Mouse (Mus musculus) stomach, postnatal 0 days (tissue): ENCODE measurements around the gene Mkln1. TPM values are rescaled to one million over a fixed set of nuclear protein-coding genes. Genes with fewer than 3 reads are reported as not detected.
A peak's percentile ranks its signal among the peaks of the same experiment; 100 is the strongest.

Experiments used
- ATAC-seq: fragments of 200-750 bp; cut with Nextera tagmentation; 2 replicates; pipeline ENCODE4 v1.8.0; 2017; ENCODE audit not compliant: low FRiP score, low TSS enrichment
- DNase-seq: peaks from one replicate; pipeline ENCODE4 v3.0.0-alpha.2; 2016; ENCODE audit warnings: low spot score
- H3K27ac ChIP-seq: fragments of 300-500 bp; sonication (generic); replicated peaks from 2 replicates; pipeline ENCODE4 v1.5.1; 2014; ENCODE audit warnings: mild to moderate bottlenecking, control low read depth
- H3K27me3 ChIP-seq: fragments of 300-500 bp; sonication (generic); 2 replicates; pipeline ENCODE4 v1.6.1; 2014; ENCODE audit warnings: low read length; ENCODE audit not compliant: control insufficient read depth, insufficient read depth
- H3K36me3 ChIP-seq: fragments of 300-500 bp; sonication (generic); 2 replicates; pipeline ENCODE4 v1.6.1; 2014; ENCODE audit warnings: low read length, mixed read lengths; ENCODE audit not compliant: control insufficient read depth, insufficient read depth
- H3K4me1 ChIP-seq: fragments of 300-500 bp; sonication (generic); replicated peaks from 2 replicates; pipeline ENCODE4 v1.6.1; 2014; ENCODE audit warnings: antibody characterized with exemption; ENCODE audit not compliant: control insufficient read depth, insufficient read depth
- H3K4me2 ChIP-seq: fragments of 300-500 bp; sonication (generic); replicated peaks from 2 replicates; pipeline ENCODE4 v1.6.1; 2014; ENCODE audit warnings: low read depth, mild to moderate bottlenecking, control low read depth, moderate library complexity
- H3K4me3 ChIP-seq: fragments of 300-500 bp; sonication (generic); 2 replicates; pipeline ENCODE4 v1.5.1; 2014; ENCODE audit warnings: low read depth, low read length, control low read depth
- H3K9ac ChIP-seq: fragments of 300-500 bp; sonication (generic); 2 replicates; pipeline ENCODE4 v1.6.1; 2014; ENCODE audit warnings: mild to moderate bottlenecking, low read length, control low read depth, mixed read lengths
- H3K9me3 ChIP-seq: fragments of 300-500 bp; sonication (generic); 2 replicates; pipeline ENCODE4 v1.6.1; 2016; ENCODE audit warnings: low read length; ENCODE audit not compliant: control insufficient read depth
- CTCF ChIP-seq: IDR thresholded peaks from 2 replicates; pipeline ENCODE4 v1.5.1; 2016; ENCODE audit warnings: antibody characterized with exemption, low read depth, mild to moderate bottlenecking, moderate library complexity
- EP300 ChIP-seq: optimal IDR thresholded peaks from 2 replicates; pipeline ENCODE3; 2016; ENCODE audit warnings: antibody characterized with exemption
- WGBS: fragments of 180-500 bp; shearing (Covaris S2); extraction: QIAGEN DNeasy Blood & Tissue Kit; methylation state at CpG from one replicate; pipeline ENCODE4 v1.1.7; 2014; 5-methylcytosine and 5-hydroxymethylcytosine counted together
- polyA plus RNA-seq: library from polyadenylated mRNA; unstranded; fragments of >200 nt; fragmentation: Nextera tagmentation; extraction: Ambion mirVana; gene quantifications from 2 replicates; pipeline ENCODE4 v1.2.1, GENCODE M21; 2015

The Mkln1 gene
- polyA plus RNA-seq, 1 experiment from 2014 or later, result 108 TPM

- H3K27ac ChIP-seq, result no peak overlapping the region
- 88% methylated on average over 10 of the region's 10 CpGs for WGBS
- no peaks in the 10 kb centered on the region for H3K9me3 ChIP-seq
These were observed 101.3 kb downstream of the Mkln1 start for GRCm38 (mm10) chr6:31499836-31500235.

DNA sequence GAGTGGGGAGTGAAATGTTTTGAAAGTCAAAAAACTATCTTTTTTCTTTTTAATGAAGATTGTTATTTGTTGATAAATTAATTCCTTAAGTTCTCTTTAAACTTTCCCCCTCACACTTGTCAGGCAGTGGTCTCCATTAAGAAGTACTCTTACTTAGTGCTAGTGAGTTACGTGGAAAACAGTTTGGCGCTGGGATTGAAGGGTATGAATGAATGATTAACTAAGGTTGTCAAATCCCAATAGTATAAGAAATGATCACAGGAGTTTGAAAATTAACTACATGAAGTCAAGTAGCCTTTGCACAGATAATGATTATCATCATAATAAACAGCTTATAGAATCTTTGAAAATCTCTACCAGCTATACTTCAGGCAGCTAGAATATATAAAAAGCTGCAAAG, 101.7 kb downstream of the Mkln1 start:
- H3K4me1 ChIP-seq, result no peaks in the 10 kb centered on the region
- no peak overlapping the region for H3K9ac ChIP-seq
- H3K9me3 ChIP-seq, result no peaks in the 10 kb centered on the region
- ATAC-seq (no peak), DNase-seq (no peak)
- 83% methylated on average over 2 of the region's 2 CpGs for WGBS
- TF ChIP-seq EP300 (no peak), CTCF (no peak)
- no peak overlapping the region for H3K4me2 ChIP-seq
- no peaks in the 10 kb centered on the region for H3K27me3 ChIP-seq
- H3K27ac ChIP-seq, result no peak overlapping the region
- no peak overlapping the region for H3K4me3 ChIP-seq
- peaks cover 4% of the 10 kb centered on the region; the same call in 1 of the 2 replicates for H3K36me3 ChIP-seq

More at GRCm38 (mm10) chr6:31499836-31500235, 101.3 kb downstream of the Mkln1 start:
- ATAC-seq (no peak), DNase-seq (no peak)
- Histone ChIP-seq H3K27me3 (no peaks in the 10 kb centered on the region), H3K36me3 (peaks cover 4% of the 10 kb centered on the region; the same call in 1 of the 2 replicates), H3K4me2 (no peak overlapping the region), H3K4me3 (no peak overlapping the region), H3K9ac (no peak overlapping the region), H3K4me1 (no peaks in the 10 kb centered on the region)
- TF ChIP-seq CTCF, result no peak
- TF ChIP-seq EP300, result no peak

DNA sequence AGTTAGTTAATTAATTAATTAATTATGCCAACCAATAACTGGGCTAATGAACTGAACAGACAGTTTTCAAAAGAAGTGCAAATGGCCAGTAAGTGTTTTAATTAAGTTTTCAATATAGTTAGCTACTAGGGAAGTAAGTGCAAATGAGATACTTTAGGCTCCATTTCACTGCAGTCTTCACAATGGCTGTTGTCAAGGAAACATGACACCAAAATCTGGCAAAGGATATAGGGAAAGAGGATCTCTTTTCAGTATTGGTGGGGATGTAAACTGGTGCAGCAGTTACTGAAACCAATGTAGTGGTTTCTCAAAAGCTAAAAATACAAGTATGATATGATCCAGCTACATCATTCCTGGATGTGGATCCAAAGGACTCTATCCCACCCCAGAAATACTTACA, 102.2 kb downstream of the Mkln1 start:
- peaks cover 4% of the 10 kb centered on the region; the same call in 1 of the 2 replicates for H3K36me3 ChIP-seq
- H3K9ac ChIP-seq, result no peak overlapping the region
- DNase-seq (no peak), ATAC-seq (no peak)
- H3K27ac ChIP-seq, result no peak overlapping the region
- no peaks in the 10 kb centered on the region for H3K4me1 ChIP-seq
- no peaks in the 10 kb centered on the region for H3K27me3 ChIP-seq
- TF ChIP-seq EP300 (no peak), CTCF (no peak)
- no peak overlapping the region for H3K4me3 ChIP-seq
- H3K4me2 ChIP-seq, result no peak overlapping the region
- no peaks in the 10 kb centered on the region for H3K9me3 ChIP-seq

GRCm38 (mm10) chr6:31502614-31503013, 104.1 kb downstream of the Mkln1 start:
- no peak for ATAC-seq

DNA sequence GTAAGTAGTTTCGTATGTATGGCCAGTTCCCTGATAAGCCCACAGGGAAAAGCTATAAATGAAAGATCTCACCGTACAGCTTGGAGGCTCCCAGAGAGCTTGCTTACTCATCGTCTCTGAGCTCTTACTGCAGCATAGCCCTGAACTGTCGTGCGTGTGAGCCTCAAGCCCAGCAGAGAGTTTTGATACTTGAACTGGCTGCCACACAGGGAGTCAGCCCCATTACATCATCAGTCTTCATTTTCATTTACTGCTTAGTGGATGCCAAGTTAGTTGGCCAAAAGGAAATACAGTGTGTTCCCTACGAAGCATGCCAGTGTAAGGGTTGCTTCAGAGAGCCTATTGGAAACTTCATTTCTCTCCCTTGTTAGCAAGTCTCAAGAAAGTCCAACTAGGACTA, 115.2 kb downstream of the Mkln1 start:
- Histone ChIP-seq H3K36me3 (no peaks in the 10 kb centered on the region), H3K4me3 (no peak overlapping the region), H3K4me2 (no peak overlapping the region), H3K4me1 (no peaks in the 10 kb centered on the region), H3K9ac (no peak overlapping the region), H3K27ac (no peak overlapping the region), H3K27me3 (no peaks in the 10 kb centered on the region), H3K9me3 (no peaks in the 10 kb centered on the region)
- DNase-seq, result no peak
- 59% methylated on average over 6 of the region's 6 CpGs for WGBS
- ATAC-seq, result no peak; the same call in 1 of the 2 replicates
- TF ChIP-seq EP300 (no peak), CTCF (no peak)

More at GRCm38 (mm10) chr6:31502614-31503013, 104.1 kb downstream of the Mkln1 start:
- WGBS, result 100% methylated on average over 2 of the region's 2 CpGs
- Histone ChIP-seq H3K4me3 (no peak overlapping the region), H3K4me2 (no peak overlapping the region), H3K27ac (no peak overlapping the region), H3K9ac (no peak overlapping the region), H3K4me1 (no peaks in the 10 kb centered on the region), H3K36me3 (peaks cover 6% of the 10 kb centered on the region), H3K27me3 (no peaks in the 10 kb centered on the region), H3K9me3 (no peaks in the 10 kb centered on the region)
- TF ChIP-seq CTCF (no peak), EP300 (no peak)
- no peak for DNase-seq

- H3K27me3 ChIP-seq, result no peaks in the 10 kb centered on the region
- H3K4me2 ChIP-seq, result no peak overlapping the region
- no peaks in the 10 kb centered on the region for H3K36me3 ChIP-seq
- no peaks in the 10 kb centered on the region for H3K4me1 ChIP-seq
- ATAC-seq (peak; percentile 79), DNase-seq (peak; percentile 18)
- WGBS, result 52% methylated on average over 9 of the region's 9 CpGs
- no peak for TF ChIP-seq EP300
- no peak for TF ChIP-seq CTCF
- H3K9ac ChIP-seq, result no peak overlapping the region
- H3K9me3 ChIP-seq, result no peaks in the 10 kb centered on the region
- H3K27ac ChIP-seq, result peak overlapping the region; percentile 53; the same call in 1 of the 2 replicates
- H3K4me3 ChIP-seq, result no peak overlapping the region
These were observed 119.3 kb downstream of the Mkln1 start for GRCm38 (mm10) chr6:31517681-31518337.
